Mouse (Mus musculus) midbrain, embryonic 13.5 days (tissue): Measurements from ENCODE around the gene Arhgap30. TPM values are rescaled to one million over a fixed set of nuclear protein-coding genes. Genes with fewer than 3 reads are reported as not detected.

Experiments
- ATAC-seq: fragments of 200-750 bp; cut with Nextera tagmentation; 2 replicates; pipeline ENCODE4 v1.8.0; 2017; ENCODE audit warnings: mild to moderate bottlenecking, moderate TSS enrichment, moderate library complexity
- H3K27ac ChIP-seq: fragments of 300-500 bp; sonication (generic); 2 replicates; pipeline ENCODE4 v1.5.1; 2015; ENCODE audit warnings: inconsistent platforms, mild to moderate bottlenecking, moderate library complexity
- H3K27me3 ChIP-seq: fragments of 300-500 bp; sonication (generic); 2 replicates; pipeline ENCODE4 v1.6.1; 2015; ENCODE audit warnings: mild to moderate bottlenecking, inconsistent platforms
- H3K36me3 ChIP-seq: fragments of 300-500 bp; sonication (generic); 2 replicates; pipeline ENCODE4 v1.6.1; 2015; ENCODE audit warnings: mild to moderate bottlenecking, inconsistent platforms
- H3K4me1 ChIP-seq: fragments of 300-500 bp; sonication (generic); replicated peaks from 2 replicates; pipeline ENCODE4 v1.6.1; 2015; ENCODE audit warnings: inconsistent platforms
- H3K4me2 ChIP-seq: fragments of 300-500 bp; sonication (generic); replicated peaks from 2 replicates; pipeline ENCODE4 v1.6.1; 2015; ENCODE audit warnings: moderate library complexity, mild to moderate bottlenecking, inconsistent platforms
- H3K4me3 ChIP-seq: fragments of 300-500 bp; sonication (generic); replicated peaks from 2 replicates; pipeline ENCODE4 v1.5.1; 2015; ENCODE audit warnings: mild to moderate bottlenecking, inconsistent platforms
- H3K9ac ChIP-seq: fragments of 300-500 bp; sonication (generic); replicated peaks from 2 replicates; pipeline ENCODE4 v1.6.1; 2015; ENCODE audit warnings: mild to moderate bottlenecking, inconsistent platforms
- H3K9me3 ChIP-seq: fragments of 300-500 bp; sonication (generic); 2 replicates; pipeline ENCODE4 v1.6.1; 2016; ENCODE audit warnings: mild to moderate bottlenecking, inconsistent platforms
- WGBS: fragments of 180-500 bp; shearing (Covaris S2); methylation state at CpG from one replicate; pipeline ENCODE4 v1.1.7; 2015; 5-methylcytosine and 5-hydroxymethylcytosine counted together
- polyA plus RNA-seq: library from polyadenylated mRNA; unstranded; fragments of >200 nt; fragmentation: Nextera tagmentation; extraction: Ambion mirVana; gene quantifications from 2 replicates; pipeline ENCODE4 v1.2.1, GENCODE M21; 2015

Gene Arhgap30
- polyA plus RNA-seq, 1 experiment from 2014 or later, result 0.63 TPM

GRCm38 (mm10) chr1:171412446-171412845, 23.7 kb downstream of the Arhgap30 start:
- Histone ChIP-seq H3K4me1 (peaks cover 23% of the 10 kb centered on the region), H3K4me3 (peak overlapping the region; percentile 96), H3K9ac (peak overlapping the region; percentile 99), H3K27ac (peak overlapping the region; percentile 93), H3K4me2 (peak overlapping the region; percentile 56), H3K36me3 (peaks cover 35% of the 10 kb centered on the region), H3K27me3 (peaks cover 19% of the 10 kb centered on the region), H3K9me3 (no peaks in the 10 kb centered on the region)
- 18% methylated on average over 3 of the region's 3 CpGs for WGBS
- ATAC-seq, result no peak

GRCm38 (mm10) chr1:171413608-171414007, 24.9 kb downstream of the Arhgap30 start:
- WGBS, result 75% methylated on average over 8 of the region's 8 CpGs
- peak overlapping the region; percentile 96; the same call in 1 of the 2 replicates for H3K4me3 ChIP-seq
- ATAC-seq, result no peak
- H3K27me3 ChIP-seq, result peaks cover 7% of the 10 kb centered on the region
- H3K36me3 ChIP-seq, result peaks cover 46% of the 10 kb centered on the region
- peak overlapping the region; percentile 56 for H3K4me2 ChIP-seq
- H3K9me3 ChIP-seq, result no peaks in the 10 kb centered on the region
- no peak overlapping the region for H3K9ac ChIP-seq
- H3K27ac ChIP-seq, result no peak overlapping the region
- peaks cover 28% of the 10 kb centered on the region for H3K4me1 ChIP-seq

- peaks cover 30% of the 10 kb centered on the region for H3K4me1 ChIP-seq
- no peak within 1 kb of the TSS for H3K9ac ChIP-seq
- H3K27me3 ChIP-seq, result no peaks in the 10 kb centered on the region
- H3K4me3 ChIP-seq, result no peak within 1 kb of the TSS
- H3K4me2 ChIP-seq, result no peak within 1 kb of the TSS
- H3K36me3 ChIP-seq, result peaks cover 74% of the 10 kb centered on the region
- peak within 1 kb of the TSS; percentile 63 for H3K27ac ChIP-seq
- ATAC-seq, result peak; percentile 19; the same call in 1 of the 2 replicates
- WGBS, result 89% methylated on average over 5 of the region's 5 CpGs
- no peaks in the 10 kb centered on the region for H3K9me3 ChIP-seq
Observed at GRCm38 (mm10) chr1:171418660-171419059, 29.9 kb downstream of the Arhgap30 start, which contains the start of gene Tstd1. Gene Tstd1 (plus strand): TSS chr1:171418872.

- 43% methylated on average over 12 of the region's 12 CpGs for WGBS
- ATAC-seq, result peak; percentile 77
- Histone ChIP-seq H3K4me2 (no peak overlapping the region), H3K36me3 (peaks cover 69% of the 10 kb centered on the region), H3K9me3 (no peaks in the 10 kb centered on the region), H3K9ac (no peak overlapping the region), H3K4me3 (no peak overlapping the region), H3K27me3 (no peaks in the 10 kb centered on the region), H3K27ac (peak overlapping the region; percentile 63), H3K4me1 (peaks cover 22% of the 10 kb centered on the region)
Observed at GRCm38 (mm10) chr1:171419291-171419882, 30.6 kb downstream of the Arhgap30 start.

GRCm38 (mm10) chr1:171419905-171420304, 31.2 kb downstream of the Arhgap30 start:
- Histone ChIP-seq H3K4me1 (peaks cover 20% of the 10 kb centered on the region), H3K9me3 (no peaks in the 10 kb centered on the region), H3K27ac (peak overlapping the region; percentile 63), H3K4me3 (no peak overlapping the region), H3K4me2 (no peak overlapping the region), H3K36me3 (peaks cover 64% of the 10 kb centered on the region), H3K27me3 (no peaks in the 10 kb centered on the region), H3K9ac (no peak overlapping the region)
- 63% methylated on average over 5 of the region's 5 CpGs for WGBS
- ATAC-seq, result peak; percentile 55

GRCm38 (mm10) chr1:171422504-171423095, 33.8 kb downstream of the Arhgap30 start:
- no peaks in the 10 kb centered on the region for H3K27me3 ChIP-seq
- 87% methylated on average over 8 of the region's 8 CpGs for WGBS
- no peak for ATAC-seq

GRCm38 (mm10) chr1:171424638-171425037, 35.9 kb downstream of the Arhgap30 start:
- WGBS, result 78% methylated on average over 5 of the region's 5 CpGs
- ATAC-seq, result no peak
- no peaks in the 10 kb centered on the region for H3K9me3 ChIP-seq

More at GRCm38 (mm10) chr1:171422504-171423095, 33.8 kb downstream of the Arhgap30 start:
- no peak overlapping the region for H3K4me2 ChIP-seq
- H3K36me3 ChIP-seq, result peaks cover 37% of the 10 kb centered on the region
- H3K4me3 ChIP-seq, result no peak overlapping the region
- H3K9ac ChIP-seq, result no peak overlapping the region
- peaks cover 20% of the 10 kb centered on the region for H3K4me1 ChIP-seq
- no peaks in the 10 kb centered on the region for H3K9me3 ChIP-seq
- no peak overlapping the region for H3K27ac ChIP-seq

GRCm38 (mm10) chr1:171425126-171425525, 36.4 kb downstream of the Arhgap30 start:
- no peak overlapping the region for H3K9ac ChIP-seq
- H3K9me3 ChIP-seq, result no peaks in the 10 kb centered on the region
- H3K4me2 ChIP-seq, result no peak overlapping the region
- ATAC-seq, result no peak
- H3K27me3 ChIP-seq, result no peaks in the 10 kb centered on the region
- peaks cover 12% of the 10 kb centered on the region for H3K36me3 ChIP-seq
- no peak overlapping the region for H3K27ac ChIP-seq
- 86% methylated on average over 4 of the region's 4 CpGs for WGBS
- H3K4me1 ChIP-seq, result no peaks in the 10 kb centered on the region
- H3K4me3 ChIP-seq, result no peak overlapping the region

More at GRCm38 (mm10) chr1:171424638-171425037, 35.9 kb downstream of the Arhgap30 start:
- Histone ChIP-seq H3K9ac (no peak overlapping the region), H3K27me3 (no peaks in the 10 kb centered on the region), H3K4me1 (peaks cover 4% of the 10 kb centered on the region), H3K27ac (no peak overlapping the region), H3K4me2 (no peak overlapping the region), H3K36me3 (peaks cover 17% of the 10 kb centered on the region), H3K4me3 (no peak overlapping the region)

- Histone ChIP-seq H3K27ac (no peak overlapping the region), H3K9me3 (no peaks in the 10 kb centered on the region), H3K4me3 (no peak overlapping the region), H3K4me1 (0 out of 2 replicates have a peak, but pooled peaks cover 1% of the 10 kb centered on the region), H3K9ac (no peak overlapping the region), H3K4me2 (no peak overlapping the region), H3K36me3 (no peaks in the 10 kb centered on the region), H3K27me3 (peaks cover 19% of the 10 kb centered on the region)
- ATAC-seq, result no peak
- 88% methylated on average over 5 of the region's 5 CpGs for WGBS
Observed at GRCm38 (mm10) chr1:171432158-171432557, 43.4 kb downstream of the Arhgap30 start.

GRCm38 (mm10) chr1:171435288-171435814, 46.6 kb downstream of the Arhgap30 start:
- Histone ChIP-seq H3K27ac (no peak overlapping the region), H3K4me3 (no peak overlapping the region), H3K9me3 (no peaks in the 10 kb centered on the region), H3K4me1 (peaks cover 19% of the 10 kb centered on the region), H3K36me3 (no peaks in the 10 kb centered on the region), H3K9ac (no peak overlapping the region), H3K27me3 (peaks cover 50% of the 10 kb centered on the region), H3K4me2 (no peak overlapping the region)
- no peak for ATAC-seq
- 75% methylated on average over 7 of the region's 7 CpGs for WGBS

GRCm38 (mm10) chr1:171435974-171436373, 47.2 kb downstream of the Arhgap30 start:
- Histone ChIP-seq H3K27me3 (peaks cover 53% of the 10 kb centered on the region), H3K4me3 (no peak overlapping the region), H3K4me2 (no peak overlapping the region), H3K9me3 (no peaks in the 10 kb centered on the region), H3K36me3 (no peaks in the 10 kb centered on the region), H3K9ac (no peak overlapping the region), H3K4me1 (peaks cover 19% of the 10 kb centered on the region), H3K27ac (no peak overlapping the region)
- ATAC-seq, result no peak
- WGBS, result 76% methylated on average over 1 of the region's 1 CpGs

GRCm38 (mm10) chr1:171437264-171438013, 48.7 kb downstream of the Arhgap30 start, which contains the start of gene F11r:
Gene F11r (plus strand): TSS chr1:171437535.
- 0 out of 2 replicates have a peak within 1 kb of the TSS, but pooled peaks have one; percentile 30 for H3K9ac ChIP-seq
- peaks cover 61% of the 10 kb centered on the region for H3K27me3 ChIP-seq
- H3K36me3 ChIP-seq, result no peaks in the 10 kb centered on the region
- H3K4me1 ChIP-seq, result peaks cover 19% of the 10 kb centered on the region
- ATAC-seq, result peak; percentile 69
- H3K4me3 ChIP-seq, result peak within 1 kb of the TSS; percentile 30
- no peak within 1 kb of the TSS for H3K27ac ChIP-seq
- H3K4me2 ChIP-seq, result peak within 1 kb of the TSS; percentile 47
- no peaks in the 10 kb centered on the region for H3K9me3 ChIP-seq
- under 1% methylated on average over 46 of the region's 46 CpGs for WGBS
